Mouse (Mus musculus) MEL (cell line): ENCODE measurements at regions not wholly inside any gene's neighbourhood (a gene's known extent, or its start where the extent isn't known, plus 50 kb on each side); places are given as distances from the start of the nearest gene placed in this dataset.

Experiments
- DNase-seq: peaks from one replicate; pipeline ENCODE4 v3.0.0; 2011; ENCODE audit warnings: low read depth, low spot score
- H3K27ac ChIP-seq: 2 replicates; pipeline ENCODE4 v1.5.1; 2012; ENCODE audit warnings: low read depth, mild to moderate bottlenecking, control low read depth, low read length, moderate library complexity; ENCODE audit not compliant: control insufficient read depth
- H3K27me3 ChIP-seq, 2 experiments: fragments of 150-350 bp in 1 of 2; sonication (generic) in 1 of 2; 2 replicates each; pipeline ENCODE4 v1.6.1; 2012; ENCODE audit warnings: low read length in 2 of 2, mild to moderate bottlenecking in 2 of 2, improper control_type of control experiment in 1 of 2, moderate library complexity in 1 of 2; ENCODE audit not compliant: insufficient read depth in 2 of 2, control insufficient read depth in 1 of 2
- H3K36me3 ChIP-seq, 2 experiments: 2 replicates each; pipeline ENCODE4 v1.6.1; 2012 to 2014; ENCODE audit warnings: low read length in 2 of 2, improper control_type of control experiment in 1 of 2, inconsistent platforms in 1 of 2, mild to moderate bottlenecking in 1 of 2; ENCODE audit not compliant: insufficient read depth in 2 of 2, control insufficient read depth in 1 of 2
- H3K4me1 ChIP-seq, 2 experiments: fragments of 150-350 bp in 1 of 2; sonication (generic) in 1 of 2; 2 replicates each; pipeline ENCODE4 v1.6.1; 2012; ENCODE audit warnings: low read length in 2 of 2, improper control_type of control experiment in 1 of 2, mild to moderate bottlenecking in 1 of 2; ENCODE audit not compliant: insufficient read depth in 2 of 2, control insufficient read depth in 1 of 2
- H3K4me3 ChIP-seq, 2 experiments: fragments of 150-350 bp in 1 of 2; sonication (generic) in 1 of 2; 2 replicates each; pipeline ENCODE4 v1.5.1; 2012; ENCODE audit warnings: low read depth in 2 of 2, low read length in 2 of 2, mild to moderate bottlenecking in 2 of 2, moderate library complexity in 2 of 2, control low read depth in 1 of 2, improper control_type of control experiment in 1 of 2; ENCODE audit not compliant: control insufficient read depth in 1 of 2, insufficient read depth in 1 of 2
- H3K79me2 ChIP-seq: 2 replicates; pipeline ENCODE4 v1.6.1; 2012; ENCODE audit warnings: mild to moderate bottlenecking, low read length, moderate library complexity; ENCODE audit not compliant: control insufficient read depth, poor library complexity, insufficient read depth
- H3K9ac ChIP-seq: 2 replicates; pipeline ENCODE4 v1.6.1; 2012; ENCODE audit warnings: low read depth, mild to moderate bottlenecking, control low read depth, low read length, moderate library complexity; ENCODE audit not compliant: control insufficient read depth, poor library complexity, severe bottlenecking
- H3K9me3 ChIP-seq: fragments of 150-350 bp; sonication (generic); replicated peaks from 2 replicates; pipeline ENCODE4 v1.6.1; 2012; ENCODE audit warnings: mild to moderate bottlenecking, low read length, improper control_type of control experiment, moderate library complexity; ENCODE audit not compliant: insufficient read depth
- BHLHE40 ChIP-seq: IDR thresholded peaks from 2 replicates; pipeline ENCODE4 v1.6.1; 2012; ENCODE audit warnings: low read depth, mild to moderate bottlenecking, inconsistent platforms, low read length, improper control_type of control experiment, borderline replicate concordance
- CHD1 ChIP-seq: IDR thresholded peaks from 2 replicates; pipeline ENCODE4 v1.6.1; 2012; ENCODE audit warnings: low read depth, mild to moderate bottlenecking, inconsistent platforms, low read length, improper control_type of control experiment
- CTCF ChIP-seq, 3 experiments: IDR thresholded peaks in 2 of 3; conservative IDR thresholded peaks in 1 of 3; 2 replicates each; pipeline ENCODE4 v1.5.1; 2011 to 2012; ENCODE audit warnings: low read length in 3 of 3, low read depth in 2 of 3, mild to moderate bottlenecking in 2 of 3, improper control_type of control experiment in 1 of 3, inconsistent platforms in 1 of 3, mixed read lengths in 1 of 3, moderate library complexity in 1 of 3; ENCODE audit not compliant: control insufficient read depth in 1 of 3, insufficient read depth in 1 of 3, poor library complexity in 1 of 3, severe bottlenecking in 1 of 3
- ELF1 ChIP-seq: IDR thresholded peaks from 2 replicates; pipeline ENCODE4 v1.6.1; 2014; ENCODE audit warnings: low read depth, mild to moderate bottlenecking, inconsistent platforms, low read length, improper control_type of control experiment, moderate library complexity
- EP300 ChIP-seq, 2 experiments: IDR thresholded peaks; 2 replicates each; pipeline ENCODE4 v1.6.1; 2011; ENCODE audit warnings: improper control_type of control experiment in 2 of 2, low read length in 2 of 2, low read depth in 1 of 2, mild to moderate bottlenecking in 1 of 2
- ETS1 ChIP-seq: IDR thresholded peaks from 2 replicates; pipeline ENCODE4 v1.6.1; 2012; ENCODE audit warnings: low read depth, mild to moderate bottlenecking, inconsistent platforms, low read length, improper control_type of control experiment, moderate library complexity
- GABPA ChIP-seq: IDR thresholded peaks from 2 replicates; pipeline ENCODE4 v1.6.1; 2012; ENCODE audit warnings: low read depth, mild to moderate bottlenecking, inconsistent platforms, low read length, improper control_type of control experiment, moderate library complexity
- GATA1 ChIP-seq: IDR thresholded peaks from 2 replicates; pipeline ENCODE4 v1.6.1; 2011; ENCODE audit warnings: low read depth, low read length, improper control_type of control experiment
- MAX ChIP-seq: IDR thresholded peaks from 2 replicates; pipeline ENCODE4 v1.6.1; 2011; ENCODE audit warnings: low read length, improper control_type of control experiment
- MAZ ChIP-seq: IDR thresholded peaks from 2 replicates; pipeline ENCODE4 v1.6.1; 2012; ENCODE audit warnings: low read depth, mild to moderate bottlenecking, inconsistent platforms, low read length, improper control_type of control experiment
- MEF2A ChIP-seq: IDR thresholded peaks from 2 replicates; pipeline ENCODE4 v1.6.1; 2014; ENCODE audit warnings: low read depth, mild to moderate bottlenecking, inconsistent platforms, low read length, improper control_type of control experiment; ENCODE audit not compliant: poor library complexity, insufficient replicate concordance, severe bottlenecking; ENCODE audit errors: extremely low read depth
- MXI1 ChIP-seq: IDR thresholded peaks from 2 replicates; pipeline ENCODE4 v1.6.1; 2011; ENCODE audit warnings: mild to moderate bottlenecking, low read depth, low read length, improper control_type of control experiment
- MYB ChIP-seq: IDR thresholded peaks from 2 replicates; pipeline ENCODE4 v1.6.1; 2011; ENCODE audit warnings: mild to moderate bottlenecking, low read depth, low read length, improper control_type of control experiment
- MYC ChIP-seq: IDR thresholded peaks from 2 replicates; pipeline ENCODE4 v1.6.1; 2011; ENCODE audit warnings: low read depth, mild to moderate bottlenecking, low read length, improper control_type of control experiment, moderate library complexity
- NELFE ChIP-seq: IDR thresholded peaks from 2 replicates; pipeline ENCODE4 v1.6.1; 2011; ENCODE audit warnings: low read depth, low read length, improper control_type of control experiment
- POLR2AphosphoS2 ChIP-seq: IDR thresholded peaks from 2 replicates; pipeline ENCODE4 v1.6.1; 2011; ENCODE audit warnings: low read length, improper control_type of control experiment
- POLR2AphosphoS5 ChIP-seq: IDR thresholded peaks from 2 replicates; pipeline ENCODE4 v1.6.1; 2012; ENCODE audit warnings: low read depth, borderline replicate concordance, mild to moderate bottlenecking, inconsistent platforms, low read length, moderate library complexity, mixed read lengths
- SIN3A ChIP-seq: IDR thresholded peaks from 2 replicates; pipeline ENCODE4 v1.6.1; 2012; ENCODE audit warnings: low read length, improper control_type of control experiment, inconsistent platforms
- SMC3 ChIP-seq: IDR thresholded peaks from 2 replicates; pipeline ENCODE4 v1.6.1; 2011; ENCODE audit warnings: low read depth, low read length, improper control_type of control experiment
- TAL1 ChIP-seq: IDR thresholded peaks from 2 replicates; pipeline ENCODE4 v1.6.1; 2012; ENCODE audit warnings: mild to moderate bottlenecking, inconsistent platforms, low read length, moderate library complexity, mixed read lengths
- UBTF ChIP-seq: IDR thresholded peaks from 2 replicates; pipeline ENCODE4 v1.6.1; 2012; ENCODE audit warnings: low read depth, mild to moderate bottlenecking, inconsistent platforms, low read length, improper control_type of control experiment, moderate library complexity, borderline replicate concordance; ENCODE audit not compliant: insufficient read depth
- USF2 ChIP-seq, 2 experiments: IDR thresholded peaks; 2 replicates each; pipeline ENCODE4 v1.6.1; 2011 to 2012; ENCODE audit warnings: improper control_type of control experiment in 2 of 2, low read length in 2 of 2, borderline replicate concordance in 1 of 2, inconsistent platforms in 1 of 2, low read depth in 1 of 2, mild to moderate bottlenecking in 1 of 2; ENCODE audit not compliant: insufficient read depth in 1 of 2
- ZC3H11A ChIP-seq: IDR thresholded peaks from 2 replicates; pipeline ENCODE4 v1.6.1; 2012; ENCODE audit warnings: low read depth, mild to moderate bottlenecking, inconsistent platforms, low read length, improper control_type of control experiment
- ZKSCAN1 ChIP-seq: IDR thresholded peaks from 2 replicates; pipeline ENCODE4 v1.6.1; 2012; ENCODE audit warnings: low read depth, mild to moderate bottlenecking, inconsistent platforms, low read length, improper control_type of control experiment, moderate library complexity
- ZMIZ1 ChIP-seq: IDR thresholded peaks from 2 replicates; pipeline ENCODE4 v1.6.1; 2012; ENCODE audit warnings: low read depth, mild to moderate bottlenecking, inconsistent platforms, low read length, improper control_type of control experiment, moderate library complexity

GRCm38 (mm10) chr3:40403402-40403801 is 127.7 kb upstream of the Intu start:
- H3K27me3 ChIP-seq, result no peaks in the 10 kb centered on the region; a peak in 1 of 4 replicates

GRCm38 (mm10) chr3:40405095-40405948 is 125.8 kb upstream of the Intu start:
- no peak overlapping the region for H3K27ac ChIP-seq
- DNase-seq, result no peak
- H3K9ac ChIP-seq, result no peak overlapping the region
- TF ChIP-seq ETS1 (no peak), MXI1 (no peak), UBTF (no peak), GABPA (no peak), MAZ (no peak), NELFE (no peak), MAX (no peak), GATA1 (no peak), EP300 (IDR thresholded peaks at IDR 0.05; ENCODE audit: low read depth in 1 of 2, low read length in 2 of 2) (no peak), ZC3H11A (no peak), CHD1 (no peak), ELF1 (no peak)
- H3K9me3 ChIP-seq, result no peaks in the 10 kb centered on the region
- no peak overlapping the region for H3K4me3 ChIP-seq
- H3K36me3 ChIP-seq, result no peaks in the 10 kb centered on the region
- no peaks in the 10 kb centered on the region for H3K79me2 ChIP-seq
- H3K4me1 ChIP-seq, result no peaks in the 10 kb centered on the region
- H3K27me3 ChIP-seq, result no peaks in the 10 kb centered on the region; a peak in 1 of 4 replicates

More at GRCm38 (mm10) chr3:40403402-40403801, 127.7 kb upstream of the Intu start:
- Histone ChIP-seq H3K4me3 (no peak overlapping the region), H3K4me1 (no peaks in the 10 kb centered on the region), H3K27ac (no peak overlapping the region), H3K9me3 (no peaks in the 10 kb centered on the region), H3K9ac (no peak overlapping the region), H3K79me2 (no peaks in the 10 kb centered on the region), H3K36me3 (no peaks in the 10 kb centered on the region)
- no peak for TF ChIP-seq UBTF
- TF ChIP-seq TAL1, result no peak
- no peak for TF ChIP-seq EP300 (IDR thresholded peaks at IDR 0.05; ENCODE audit: low read depth in 1 of 2, low read length in 2 of 2)
- TF ChIP-seq SMC3, result no peak
- no peak for TF ChIP-seq MYC
- no peak for TF ChIP-seq CTCF (IDR thresholded peaks at IDR 0.05 in 2 of 3, conservative IDR thresholded peaks at IDR 0.05 in 1 of 3; ENCODE audit: control insufficient read depth in 1 of 3, insufficient read depth in 1 of 3, low read depth in 2 of 3, low read length in 3 of 3, poor library complexity in 1 of 3, severe bottlenecking in 1 of 3)
- no peak for TF ChIP-seq ZKSCAN1
- no peak for TF ChIP-seq ZMIZ1
- no peak for TF ChIP-seq MXI1
- no peak for TF ChIP-seq POLR2AphosphoS5
- no peak for TF ChIP-seq USF2 (IDR thresholded peaks at IDR 0.05; ENCODE audit: borderline replicate concordance in 1 of 2, insufficient read depth in 1 of 2, low read depth in 1 of 2, low read length in 2 of 2)
- TF ChIP-seq POLR2AphosphoS2, result no peak
- TF ChIP-seq SIN3A, result no peak
- no peak for TF ChIP-seq GABPA
- no peak for TF ChIP-seq MAZ
- no peak for TF ChIP-seq CHD1
- TF ChIP-seq MYB, result no peak
- no peak for TF ChIP-seq BHLHE40
- TF ChIP-seq NELFE, result no peak
- no peak for TF ChIP-seq MEF2A
- no peak for DNase-seq
